Mouse (Mus musculus) small intestine, adult 2 months (tissue): ENCODE measurements around the gene Limd1. TPM values are rescaled to one million over a fixed set of nuclear protein-coding genes. Genes with fewer than 3 reads are reported as not detected.

Experiments
- H3K27ac ChIP-seq: fragments of 200-500 bp; 2 replicates; pipeline ENCODE4 v1.5.1; 2012; ENCODE audit warnings: low read depth, low read length, control low read depth, inconsistent platforms; ENCODE audit not compliant: insufficient read depth
- H3K27me3 ChIP-seq: fragments of 200-500 bp; 2 replicates; pipeline ENCODE4 v1.6.1; 2012; ENCODE audit warnings: mild to moderate bottlenecking, moderate library complexity, low read length, inconsistent platforms; ENCODE audit not compliant: control insufficient read depth, insufficient read depth
- H3K36me3 ChIP-seq: fragments of 200-500 bp; 2 replicates; pipeline ENCODE4 v1.6.1; 2012; ENCODE audit warnings: mild to moderate bottlenecking, low read length, control low read depth, inconsistent platforms; ENCODE audit not compliant: control insufficient read depth, insufficient read depth
- H3K4me1 ChIP-seq: fragments of 200-500 bp; 2 replicates; pipeline ENCODE4 v1.6.1; 2012; ENCODE audit warnings: low read length, inconsistent platforms, mixed read lengths; ENCODE audit not compliant: control insufficient read depth, insufficient read depth, insufficient read length
- H3K4me3 ChIP-seq: fragments of 200-500 bp; 2 replicates; pipeline ENCODE4 v1.5.1; 2012; ENCODE audit warnings: low read depth, mild to moderate bottlenecking, control low read depth, inconsistent platforms, low read length, moderate library complexity
- CTCF ChIP-seq: fragments of 200-500 bp; IDR thresholded peaks from 2 replicates; pipeline ENCODE4 v1.5.1; 2012; ENCODE audit warnings: low read depth, mild to moderate bottlenecking, control low read depth, inconsistent platforms, low read length, moderate library complexity, mixed read lengths; ENCODE audit not compliant: insufficient replicate concordance, insufficient read length; ENCODE audit errors: extremely low read depth
- POLR2A ChIP-seq: fragments of 200-500 bp; IDR thresholded peaks from 2 replicates; pipeline ENCODE4 v1.6.1; 2012; ENCODE audit warnings: low read depth, mild to moderate bottlenecking, control low read depth, inconsistent platforms, low read length, moderate library complexity
- WGBS: fragments of 180-500 bp; shearing (Covaris S2); methylation state at CpG from one replicate; pipeline ENCODE4 v1.1.7; 2018; 5-methylcytosine and 5-hydroxymethylcytosine counted together
- polyA plus RNA-seq: library from polyadenylated mRNA; depleted of rRNA; stranded (reverse); fragments of >200 nt; gene quantifications from 2 replicates; pipeline ENCODE4 v1.2.3, GENCODE M21; 2012

The Limd1 gene
- polyA plus RNA-seq, 1 experiment = 54.0 TPM

DNA sequence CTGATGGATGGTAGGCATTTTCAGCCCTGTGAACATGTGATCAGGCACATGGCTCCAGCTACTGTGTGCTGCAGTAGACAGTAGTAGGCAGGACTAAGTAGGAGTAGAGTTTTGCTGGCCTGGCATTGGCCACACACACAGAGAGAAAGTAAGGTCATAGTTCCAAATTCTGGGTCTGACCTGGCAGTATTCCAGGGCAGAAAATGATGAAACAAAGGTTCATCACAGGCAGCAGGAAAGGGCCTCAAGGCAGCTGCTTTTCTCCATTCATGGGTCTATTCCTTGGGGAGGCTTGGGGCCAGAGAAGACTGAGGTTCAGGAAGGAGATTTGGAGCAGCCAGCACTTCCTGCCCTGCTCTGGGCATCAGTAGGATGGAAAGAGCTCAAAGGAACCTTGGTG is 5.1 kb upstream of the Limd1 start:
- H3K4me1 ChIP-seq = 0 out of 2 replicates have a peak, but pooled peaks cover 4% of the 10 kb centered on the region
- no peak overlapping the region for H3K27ac ChIP-seq
- TF ChIP-seq POLR2A (no peak), CTCF (no peak)

DNA sequence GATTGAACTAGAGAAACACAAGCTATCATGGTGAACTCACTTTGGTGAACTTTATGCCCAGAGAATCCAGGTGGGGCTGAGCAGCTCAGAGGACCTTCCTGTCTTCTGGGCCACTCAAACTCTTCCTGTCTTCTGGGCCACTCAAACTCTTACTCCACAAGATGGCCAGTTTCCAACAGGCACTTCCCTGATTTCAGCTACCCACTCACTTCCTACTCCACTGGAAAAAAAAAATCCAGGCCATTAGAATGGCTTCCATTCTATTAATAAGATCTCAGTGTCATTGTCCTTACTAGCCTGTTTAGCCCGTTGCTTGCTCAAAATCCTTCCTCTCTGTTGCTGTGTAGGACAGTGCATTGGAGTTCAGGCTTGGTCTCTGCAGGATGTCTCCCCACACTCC is 2.9 kb upstream of the Limd1 start:
- Histone ChIP-seq H3K36me3 (peaks cover 4% of the 10 kb centered on the region; the same call in 1 of the 2 replicates), H3K27ac (no peak overlapping the region), H3K27me3 (no peaks in the 10 kb centered on the region), H3K4me3 (no peak overlapping the region), H3K4me1 (peaks cover 15% of the 10 kb centered on the region)
- TF ChIP-seq POLR2A = no peak
- no peak for TF ChIP-seq CTCF
- WGBS = 74% methylated on average over 1 of the region's 1 CpGs

More for the DNA sequence above, 5.1 kb upstream of the Limd1 start:
- Histone ChIP-seq H3K4me3 (no peak overlapping the region), H3K27me3 (no peaks in the 10 kb centered on the region), H3K36me3 (no peaks in the 10 kb centered on the region)

DNA sequence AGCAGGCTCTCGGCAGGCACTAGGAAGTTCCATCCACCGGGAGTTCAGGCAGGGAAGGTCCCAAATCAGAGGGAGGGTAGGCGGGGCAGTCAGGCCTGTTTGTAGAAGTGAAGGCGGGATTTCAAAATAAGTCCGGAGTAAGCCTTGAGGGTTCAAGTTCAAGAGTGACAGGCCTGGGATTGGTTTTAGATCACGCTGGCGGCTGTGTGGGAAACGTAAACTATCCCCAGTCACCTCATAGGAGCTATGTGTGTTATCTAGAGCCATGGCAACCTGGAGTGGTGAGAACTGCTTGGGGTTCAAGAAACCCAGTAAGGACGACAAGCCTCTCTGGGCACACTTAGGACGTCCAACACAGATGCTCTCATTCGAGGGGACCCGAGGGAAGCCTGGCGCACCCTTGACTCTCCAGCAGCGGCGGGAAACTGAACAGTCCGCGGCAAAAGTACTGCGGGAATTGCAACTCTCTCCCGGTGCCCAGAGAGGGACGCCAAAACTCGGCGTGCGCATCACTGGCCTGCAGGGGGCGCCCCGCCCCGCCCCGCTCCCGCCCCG is 398 bp upstream of the Limd1 start:
- no peak for TF ChIP-seq POLR2A
- TF ChIP-seq CTCF = peak; percentile 51
- Histone ChIP-seq H3K36me3 (peaks cover 12% of the 10 kb centered on the region), H3K27me3 (no peaks in the 10 kb centered on the region), H3K4me3 (peak overlapping the region; percentile 61), H3K27ac (no peak overlapping the region), H3K4me1 (peaks cover 25% of the 10 kb centered on the region)
- WGBS = 3% methylated on average over 23 of the region's 29 CpGs

DNA sequence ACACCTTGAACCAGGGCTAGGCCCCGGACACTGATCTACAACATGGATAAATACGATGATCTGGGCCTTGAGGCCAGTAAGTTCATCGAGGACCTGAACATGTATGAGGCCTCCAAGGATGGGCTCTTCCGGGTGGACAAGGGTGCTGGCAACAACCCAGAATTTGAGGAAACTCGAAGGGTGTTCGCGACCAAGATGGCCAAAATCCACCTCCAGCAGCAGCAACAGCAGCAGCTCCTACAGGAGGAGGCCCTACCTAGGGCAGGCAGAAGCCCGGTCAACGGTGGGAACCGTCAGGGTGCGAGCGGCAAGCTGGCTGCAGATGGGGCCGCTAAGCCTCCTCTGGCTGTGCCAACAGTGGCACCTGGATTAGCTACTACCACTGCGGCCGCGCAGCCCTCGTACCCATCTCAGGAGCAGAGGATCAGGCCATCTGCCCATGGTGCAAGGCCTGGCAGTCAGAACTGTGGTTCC is 727 bp downstream of the Limd1 start:
- WGBS = 7% methylated on average over 17 of the region's 17 CpGs
- H3K27ac ChIP-seq = peak overlapping the region; percentile 78
- no peaks in the 10 kb centered on the region for H3K27me3 ChIP-seq
- H3K4me3 ChIP-seq = peak overlapping the region; percentile 86
- TF ChIP-seq POLR2A (no peak), CTCF (no peak)
- peaks cover 20% of the 10 kb centered on the region for H3K36me3 ChIP-seq
- peaks cover 29% of the 10 kb centered on the region for H3K4me1 ChIP-seq

DNA sequence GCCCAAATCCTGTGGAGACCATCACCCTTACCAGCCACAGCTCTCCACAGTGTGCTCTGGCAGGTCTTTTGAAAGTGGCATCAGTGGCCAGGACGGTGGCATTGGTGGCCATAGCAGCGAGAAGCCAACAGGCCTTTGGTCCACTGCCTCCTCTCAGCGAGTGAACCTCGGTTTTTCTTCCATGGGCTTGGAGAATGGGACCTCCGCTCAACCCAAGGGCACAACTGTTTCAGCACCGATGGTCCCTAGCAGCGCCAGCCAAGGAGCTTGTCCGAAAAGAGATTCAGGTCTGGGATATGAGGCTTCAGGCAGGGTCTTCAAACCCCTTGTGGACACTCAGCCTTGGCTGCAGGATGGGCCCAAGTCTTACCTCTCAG is 1.4 kb downstream of the Limd1 start:
- peak overlapping the region; percentile 86 for H3K4me3 ChIP-seq
- H3K4me1 ChIP-seq = peaks cover 29% of the 10 kb centered on the region
- TF ChIP-seq CTCF (no peak), POLR2A (no peak)
- H3K36me3 ChIP-seq = peaks cover 26% of the 10 kb centered on the region
- WGBS = 79% methylated on average over 8 of the region's 8 CpGs
- H3K27me3 ChIP-seq = no peaks in the 10 kb centered on the region
- H3K27ac ChIP-seq = peak overlapping the region; percentile 27

DNA sequence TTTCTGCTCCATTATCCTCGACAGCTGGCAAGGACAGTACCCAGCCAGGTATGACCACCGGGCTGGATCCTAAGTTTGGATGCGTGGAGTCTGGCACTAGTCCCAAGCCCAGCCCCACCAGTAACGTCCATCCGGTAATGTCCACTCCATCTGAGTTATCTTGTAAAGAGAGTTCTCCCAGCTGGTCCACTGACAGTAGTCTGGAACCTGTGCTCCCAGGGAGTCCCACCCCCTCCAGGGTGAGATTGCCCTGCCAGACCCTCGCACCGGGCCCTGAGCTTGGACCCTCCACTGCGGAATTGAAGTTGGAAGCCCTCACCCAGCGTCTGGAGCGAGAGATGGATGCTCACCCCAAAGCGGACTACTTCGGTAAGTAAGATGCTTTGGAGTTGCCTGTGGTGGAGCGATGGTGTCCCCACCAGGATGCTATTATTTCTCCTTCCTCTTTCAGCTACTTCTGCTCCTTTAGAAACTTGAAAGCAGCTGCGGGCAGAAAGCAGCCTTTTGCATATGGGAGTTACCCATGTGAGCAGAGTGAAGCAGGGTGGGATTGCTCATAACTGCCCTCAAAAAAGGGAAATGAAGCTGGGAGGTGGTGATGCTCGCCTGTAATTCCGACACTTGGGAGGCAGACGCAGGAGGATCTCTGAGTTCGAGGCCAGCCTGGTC is 1.9 kb downstream of the Limd1 start:
- peaks cover 29% of the 10 kb centered on the region for H3K4me1 ChIP-seq
- no peaks in the 10 kb centered on the region for H3K27me3 ChIP-seq
- 58% methylated on average over 18 of the region's 18 CpGs for WGBS
- peaks cover 27% of the 10 kb centered on the region for H3K36me3 ChIP-seq
- peak overlapping the region; percentile 27 for H3K27ac ChIP-seq
- peak overlapping the region; percentile 86 for H3K4me3 ChIP-seq
- TF ChIP-seq CTCF = no peak
- TF ChIP-seq POLR2A = no peak

DNA sequence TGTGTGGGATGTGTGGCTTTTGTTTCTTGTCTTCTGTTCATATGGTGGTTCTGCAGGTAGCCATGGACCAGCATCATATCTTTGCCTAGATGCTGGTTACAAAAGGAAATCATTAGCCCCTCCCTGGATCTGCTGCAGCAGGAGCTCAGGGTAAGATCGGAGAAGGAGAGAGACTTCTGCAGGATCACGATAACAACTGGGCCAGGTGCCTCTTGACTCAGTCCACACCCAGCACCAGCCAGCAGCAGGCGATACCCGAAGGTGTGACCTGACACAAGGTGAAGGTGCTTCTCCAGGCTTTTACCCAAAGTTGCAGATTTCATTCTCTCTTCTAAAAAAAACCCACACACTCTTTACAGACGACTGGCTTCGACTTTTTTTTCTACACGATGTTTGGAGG is 2.6 kb downstream of the Limd1 start:
- no peak for TF ChIP-seq POLR2A
- H3K27me3 ChIP-seq = no peaks in the 10 kb centered on the region
- peak overlapping the region; percentile 36; the same call in 1 of the 2 replicates for H3K27ac ChIP-seq
- 13% methylated on average over 7 of the region's 7 CpGs for WGBS
- peak overlapping the region; percentile 32 for H3K4me3 ChIP-seq
- peaks cover 30% of the 10 kb centered on the region for H3K36me3 ChIP-seq
- peaks cover 34% of the 10 kb centered on the region for H3K4me1 ChIP-seq
